25 mouse cellular contexts compared by ENCODE assay signal in genomic region chr10:44518631-44519030, GRCm38 (mm10). TPM values are rescaled to one million over a fixed set of nuclear protein-coding genes. Genes with fewer than 3 reads are reported as not detected.
A peak's percentile ranks its signal among the peaks of the same experiment; 100 is the strongest.
DNase-seq lines count a peak whose midpoint lies in the region; TF ChIP-seq lines count a peak whose summit lies in the region.
"Had no signal": no experiment of that assay in that cellular context is flagged by ENCODE, and none has a peak within 500 bp of the region (broad histone marks: within the 10 kb centered on the region; RNA-seq: fewer than 3 reads in every experiment).

No protein-coding gene starts in this region.

- H3K9me3 ChIP-seq in heart, embryonic 10.5 days: no peaks in the 10 kb centered on the region
- no peaks in the 10 kb centered on the region for H3K9me3 ChIP-seq in forebrain, embryonic 10.5 days
- H3K9me3 ChIP-seq: forebrain, embryonic 13.5 days; hindbrain, embryonic 12.5 days; liver, embryonic 13.5 days; neural tube, embryonic 12.5 days; stomach, embryonic 15.5 days had no signal

- H3K4me1 ChIP-seq in heart, embryonic 10.5 days: no peaks in the 10 kb centered on the region
- H3K4me1 ChIP-seq in embryonic fibroblast, embryonic 13.5 days (ENCODE audit: control insufficient read depth, insufficient read depth, low read length): no peaks in the 10 kb centered on the region
- peaks cover 9% of the 10 kb centered on the region for H3K4me1 ChIP-seq in forebrain, embryonic 10.5 days
- H3K4me1 ChIP-seq: forebrain, embryonic 13.5 days; liver, embryonic 13.5 days; neural tube, embryonic 12.5 days; stomach, embryonic 15.5 days had no signal

- H3K27ac ChIP-seq in heart, embryonic 10.5 days: no peak overlapping the region
- peak overlapping the region; percentile 62 for H3K27ac ChIP-seq in embryonic fibroblast, embryonic 13.5 days (ENCODE audit: insufficient read depth, low read length)
- no peak overlapping the region for H3K27ac ChIP-seq in forebrain, embryonic 10.5 days
- H3K27ac ChIP-seq: forebrain, embryonic 13.5 days; heart, adult 2 months; hindbrain, embryonic 12.5 days; liver, embryonic 13.5 days; neural tube, embryonic 12.5 days; stomach, embryonic 15.5 days had no signal

- H3K27me3 ChIP-seq in heart, embryonic 10.5 days (ENCODE audit: insufficient read depth, poor library complexity, severe bottlenecking): peaks cover 7% of the 10 kb centered on the region; the same call in 1 of the 2 replicates
- peaks cover 35% of the 10 kb centered on the region for H3K27me3 ChIP-seq in forebrain, embryonic 10.5 days (ENCODE audit: poor library complexity, severe bottlenecking)
- H3K27me3 ChIP-seq: hindbrain, embryonic 12.5 days; neural tube, embryonic 12.5 days; stomach, embryonic 15.5 days had no signal

- H3K4me3 ChIP-seq in heart, embryonic 10.5 days: no peak overlapping the region
- no peak overlapping the region for H3K4me3 ChIP-seq in embryonic fibroblast, embryonic 13.5 days (ENCODE audit: insufficient read depth, low read length)
- H3K4me3 ChIP-seq in forebrain, embryonic 10.5 days: no peak overlapping the region
- H3K4me3 ChIP-seq: forebrain, embryonic 13.5 days; heart, adult 2 months; hindbrain, embryonic 12.5 days; liver, embryonic 13.5 days; neural tube, embryonic 12.5 days; stomach, embryonic 15.5 days had no signal

- WGBS in heart, embryonic 10.5 days: 64% methylated on average over 7 of the region's 7 CpGs
- 92% methylated on average over 7 of the region's 7 CpGs for WGBS in forebrain, embryonic 10.5 days

- no peak for TF ChIP-seq POLR2A in embryonic fibroblast, embryonic 13.5 days (IDR thresholded peaks at IDR 0.05; ENCODE audit: low read depth, low read length)

- no peaks in the 10 kb centered on the region for H3K36me3 ChIP-seq in heart, embryonic 10.5 days
- no peaks in the 10 kb centered on the region for H3K36me3 ChIP-seq in forebrain, embryonic 10.5 days (replicated peaks)
- H3K36me3 ChIP-seq: hindbrain, embryonic 12.5 days; liver, embryonic 13.5 days; neural tube, embryonic 12.5 days; stomach, embryonic 15.5 days had no signal

- peak; percentile 8 to 20 for DNase-seq in heart, adult 9 months (ENCODE audit: low spot score in 2 of 2)
- DNase-seq in heart, embryonic 10.5 days (ENCODE audit: low spot score): no peak
- DNase-seq in Muller cell, postnatal 12 days (ENCODE audit: inconsistent ontology term): peak; percentile 83
- DNase-seq in skeletal muscle tissue, adult 2 months (ENCODE audit: low read depth, low spot score): peak; percentile 25
- DNase-seq in layer of hippocampus, adult 11-12 months (ENCODE audit: low spot score): no peak
- no peak for DNase-seq in forebrain, embryonic 10.5 days (ENCODE audit: extremely low spot score, low spot score)
- DNase-seq: adrenal gland, postnatal 36 days; cerebellum, adult 11-12 months; cerebellum, postnatal 10 days; gastrocnemius, postnatal 10 days; kidney, adult 18-20 months; kidney, postnatal 4 days; layer of hippocampus, adult 9-11 months; liver, embryonic 13.5 days; lung, adult 2 months; lung, postnatal 14 days; midbrain, embryonic 14.5 days; thymus, adult 18-20 months; thymus, postnatal 36 days had no signal

- TF ChIP-seq CTCF in embryonic fibroblast, embryonic 13.5 days (IDR thresholded peaks at IDR 0.05; ENCODE audit: borderline replicate concordance, insufficient read depth, low read length): no peak

RNA-seq across cellular contexts. Expression of gene Prdm1, which starts 9.7 kb away (rescaled TPM):
- polyA plus RNA-seq in heart, embryonic 10.5 days (2016; fragmentation: Nextera tagmentation; extraction: Ambion mirVana): 1.1 and 2.9 TPM in 2 replicates
- polyA plus RNA-seq in embryonic fibroblast, embryonic 13.5 days (2011; ENCODE audit: insufficient read length, low read depth, missing spikeins): 2.8 TPM in 2 replicates
- polyA plus RNA-seq in forebrain, embryonic 10.5 days (2016; fragmentation: Nextera tagmentation; extraction: Ambion mirVana): 0.73 and 1.2 TPM in 2 replicates

Comparison
In these comparisons a context has a peak if more than half of its experiments do, and no peak if none do; other contexts are left out.
1. DNase-seq: peak in heart, adult 9 months (2 of 2), Muller cell, postnatal 12 days (single experiment) and skeletal muscle tissue, adult 2 months (single experiment); none in heart, embryonic 10.5 days (single experiment), layer of hippocampus, adult 11-12 months (single experiment) and forebrain, embryonic 10.5 days (single experiment).